Mouse (Mus musculus) kidney, adult 9 months (tissue): ENCODE results near the gene Rinl.

ENCODE experiments used
- DNase-seq: peaks from one replicate; pipeline ENCODE4 v3.0.0; 2022

Rinl gene

DNA sequence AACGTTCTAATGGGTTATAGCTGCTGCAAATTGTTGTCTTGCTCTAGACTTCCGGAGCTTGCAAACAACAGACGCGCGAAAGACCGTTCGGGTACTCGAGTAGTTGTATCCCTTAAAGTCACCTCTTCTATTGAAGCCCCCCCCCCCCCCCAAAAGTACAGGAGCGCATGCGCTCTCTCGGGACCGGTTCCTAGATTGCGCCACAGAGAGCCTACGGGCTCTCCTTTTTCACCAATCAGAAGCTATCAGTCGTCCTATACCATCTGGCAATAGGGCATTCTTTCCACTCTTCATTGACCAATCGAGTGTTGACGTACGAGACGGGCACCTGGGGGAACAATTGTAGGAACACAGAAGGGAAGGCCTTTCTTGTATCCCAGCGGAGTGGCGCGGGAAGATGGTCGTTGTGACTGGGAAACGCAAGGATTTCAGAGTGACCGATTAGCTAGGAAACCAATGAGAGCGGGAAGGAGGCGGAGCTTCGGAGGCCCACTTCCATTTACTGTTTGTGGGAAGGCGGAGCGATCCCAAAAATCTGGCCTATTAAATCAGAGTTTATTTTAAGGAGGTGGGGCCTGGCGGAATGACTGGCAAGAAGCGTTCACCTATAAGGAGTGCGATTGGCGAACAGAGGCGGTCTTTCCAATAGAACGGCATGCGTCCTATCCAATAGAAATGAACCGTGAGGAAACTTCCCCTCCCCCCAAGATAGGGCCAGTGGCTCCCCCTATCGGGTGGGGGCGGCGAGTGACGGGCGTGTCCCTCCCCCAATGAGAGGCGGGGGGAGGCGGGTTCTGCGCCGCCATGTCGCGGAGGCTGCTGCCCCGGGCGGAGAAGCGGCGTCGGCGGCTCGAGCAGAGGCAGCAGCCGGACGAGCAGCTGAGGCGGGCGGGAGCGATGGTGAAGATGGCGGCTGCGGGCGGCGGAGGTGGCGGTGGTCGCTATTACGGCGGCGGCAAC is 21.6 kb downstream of the Rinl start:
- DNase-seq: peak; percentile 100

DNA sequence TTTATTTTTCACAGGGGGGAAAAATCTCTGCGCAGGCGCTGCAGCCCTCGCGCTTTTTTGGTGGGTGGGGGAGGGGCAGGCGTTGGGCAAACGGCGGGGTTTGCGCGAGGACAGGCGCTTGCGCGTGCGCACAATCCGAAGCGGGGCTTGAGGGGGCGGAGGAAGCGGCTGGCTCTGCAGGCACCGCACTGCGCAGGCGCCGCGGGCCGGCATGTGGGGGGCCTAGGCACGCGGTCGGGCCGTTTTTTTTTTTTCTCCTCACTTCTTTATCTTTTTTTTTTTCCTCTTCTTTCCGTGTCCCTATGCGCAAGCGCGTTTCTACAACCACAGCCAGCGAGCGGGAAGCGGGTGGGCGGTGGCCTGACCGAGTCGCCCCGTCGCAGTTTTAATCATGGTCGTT is 22.5 kb downstream of the Rinl start:
- DNase-seq: peak; percentile 90

DNA sequence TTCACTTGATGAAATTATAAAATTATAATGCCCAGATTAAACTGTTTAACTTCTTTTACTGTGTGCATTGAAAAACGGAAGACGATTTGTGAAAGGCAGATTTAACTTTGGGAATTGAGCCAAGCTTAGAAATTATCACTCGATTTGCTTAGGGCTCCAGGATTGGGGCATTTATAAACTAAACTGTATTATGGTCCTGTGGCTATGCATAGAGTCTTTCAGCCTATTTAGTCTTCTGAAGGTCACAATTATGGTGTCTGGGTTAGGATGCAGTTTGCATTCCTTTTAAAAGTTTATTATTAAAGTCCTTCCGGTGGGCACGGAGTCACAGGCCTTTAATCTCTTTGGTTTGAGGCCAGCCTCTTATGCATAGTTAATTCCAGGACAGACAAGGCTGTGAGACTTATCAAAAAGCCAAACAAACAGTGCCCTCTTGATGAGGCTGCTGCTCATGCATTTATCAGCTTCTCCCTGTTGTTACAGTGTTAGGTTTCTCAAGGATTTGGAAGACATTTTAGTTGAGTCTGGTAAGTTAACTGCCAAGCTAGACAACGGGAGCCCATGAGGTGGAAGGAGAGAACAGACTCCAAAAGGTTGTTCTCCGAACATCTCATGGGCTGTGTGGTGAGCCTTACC is 23.0 kb downstream of the Rinl start:
- no peak for DNase-seq

DNA sequence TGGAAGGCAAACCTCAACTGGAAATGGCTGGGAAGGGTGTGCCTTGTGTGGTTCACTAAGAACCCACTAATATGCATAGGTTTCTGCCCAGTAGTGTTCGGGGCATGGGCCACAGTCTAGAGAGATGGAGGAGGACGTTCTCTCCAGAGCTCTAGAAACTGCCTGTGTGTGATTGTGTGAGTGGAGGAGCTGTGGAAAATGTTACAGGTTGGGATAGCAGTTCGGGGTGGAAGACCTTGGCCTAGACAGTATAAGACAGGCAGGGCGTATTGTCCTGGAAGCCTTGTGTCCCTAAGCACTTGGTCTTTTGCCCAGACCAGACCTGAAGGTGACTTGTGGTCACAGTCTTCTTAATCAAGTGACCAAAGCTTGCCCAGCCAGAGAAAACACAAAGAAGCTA is 23.7 kb downstream of the Rinl start:
- no peak for DNase-seq

DNA sequence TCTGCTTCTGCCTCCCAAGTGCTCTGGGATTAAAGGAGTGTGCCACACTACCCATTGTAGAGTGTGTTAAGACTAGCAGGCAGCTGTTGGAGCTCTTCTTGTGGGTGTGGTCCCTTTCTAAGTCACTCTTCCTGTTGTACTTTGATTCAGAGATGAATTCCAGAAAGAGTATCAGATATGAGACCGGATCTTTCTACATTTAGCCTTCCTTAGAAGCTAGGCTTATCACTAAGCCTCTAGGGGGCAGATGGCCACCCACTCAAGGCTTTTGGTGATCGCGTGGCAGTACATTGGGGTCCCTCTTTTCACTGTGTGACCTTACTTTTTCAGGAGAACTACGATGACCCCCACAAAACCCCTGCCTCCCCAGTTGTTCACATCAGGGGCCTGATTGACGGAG is 24.2 kb downstream of the Rinl start:
- no peak for DNase-seq

DNA sequence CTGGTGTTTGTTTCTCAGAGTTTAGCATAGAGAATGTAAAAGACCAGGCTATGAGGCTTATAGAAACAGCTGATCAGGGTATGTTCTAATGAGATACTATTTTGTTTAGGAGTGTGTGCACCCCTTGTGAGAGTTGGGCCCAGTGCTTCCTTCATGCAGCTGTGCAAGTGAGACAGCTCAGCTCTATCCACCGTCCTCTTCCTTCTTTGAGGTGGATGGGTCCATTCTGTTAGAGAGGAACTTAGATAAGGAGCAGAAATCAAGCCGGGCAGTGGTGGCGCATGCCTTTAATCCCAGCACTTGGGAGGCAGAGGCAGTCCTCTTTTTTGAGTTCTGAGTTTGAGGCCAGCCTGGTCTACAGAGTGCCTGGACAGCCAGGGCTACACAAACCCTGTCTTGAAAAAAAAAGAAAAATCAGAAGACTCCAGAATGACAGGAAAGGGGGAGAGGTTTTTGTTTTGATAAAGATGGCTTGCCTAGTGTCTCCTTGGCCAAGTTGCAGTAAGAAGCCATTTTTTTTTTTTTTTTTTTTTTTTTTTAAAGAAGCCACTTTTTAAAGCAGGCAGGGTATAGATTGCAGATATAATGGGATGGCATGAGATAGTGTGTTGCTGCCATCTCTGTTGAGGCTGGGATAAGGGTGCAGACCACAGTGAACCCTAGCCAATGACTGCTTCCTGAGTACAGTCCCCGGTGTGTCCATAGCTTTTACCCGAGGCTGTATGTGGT is 25.7 kb downstream of the Rinl start:
- DNase-seq: no peak

DNA sequence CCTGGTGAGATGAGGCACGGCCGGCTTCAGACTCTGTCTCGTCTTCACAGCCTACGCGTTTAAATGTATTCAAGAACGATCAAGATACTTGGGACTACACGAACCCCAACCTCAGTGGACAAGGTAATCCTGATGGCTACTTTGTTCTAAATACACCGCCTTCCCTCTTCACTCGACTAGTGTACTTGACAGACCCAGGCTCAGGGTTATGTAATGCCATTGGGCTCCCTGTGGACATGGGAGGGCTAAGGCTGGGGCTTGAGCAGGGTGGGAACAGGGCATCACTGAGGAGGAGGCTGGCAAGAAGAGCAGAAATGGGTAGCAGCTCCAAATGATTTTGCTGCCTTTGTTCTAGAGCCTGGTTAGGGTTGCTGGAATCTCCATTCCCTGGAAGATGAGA is 26.5 kb downstream of the Rinl start:
- DNase-seq: no peak

DNA sequence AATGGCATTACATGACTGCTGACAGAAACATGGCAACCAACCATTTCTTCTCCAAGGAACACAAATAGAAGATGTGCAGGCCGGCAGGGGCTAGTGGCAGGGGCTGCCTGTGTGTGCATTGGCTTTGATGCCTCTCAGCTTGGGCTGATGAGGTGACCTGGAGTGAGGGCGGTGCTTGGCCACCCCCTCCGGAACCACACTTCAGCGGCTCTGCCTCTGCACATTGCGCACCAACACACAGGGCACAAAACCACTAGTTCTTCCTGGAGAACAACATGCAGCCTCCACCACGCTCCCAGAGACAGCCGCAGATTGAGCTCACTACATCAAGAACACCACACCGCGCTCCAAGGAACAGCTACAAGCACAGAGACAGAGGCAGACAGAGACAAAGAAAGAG is 27.4 kb downstream of the Rinl start:
- DNase-seq: no peak

DNA sequence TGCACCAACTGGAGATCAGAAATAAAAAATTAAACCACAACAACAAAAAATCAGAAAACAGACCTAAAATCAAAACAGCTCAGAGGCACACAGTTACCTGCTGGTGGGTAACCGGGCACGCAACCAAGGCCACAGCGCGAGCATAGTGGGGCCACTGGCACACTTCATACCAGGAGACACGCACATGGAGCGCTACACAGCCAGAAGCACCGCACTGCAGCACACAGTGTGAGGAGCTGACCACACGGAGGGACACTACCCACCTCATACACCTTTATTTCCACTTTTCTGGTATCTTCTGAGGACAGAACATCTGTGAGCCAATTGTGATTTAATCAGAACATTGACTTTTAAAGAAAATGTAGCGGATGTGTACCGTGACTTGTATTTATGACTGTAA is 28.2 kb downstream of the Rinl start:
- DNase-seq: no peak

DNA sequence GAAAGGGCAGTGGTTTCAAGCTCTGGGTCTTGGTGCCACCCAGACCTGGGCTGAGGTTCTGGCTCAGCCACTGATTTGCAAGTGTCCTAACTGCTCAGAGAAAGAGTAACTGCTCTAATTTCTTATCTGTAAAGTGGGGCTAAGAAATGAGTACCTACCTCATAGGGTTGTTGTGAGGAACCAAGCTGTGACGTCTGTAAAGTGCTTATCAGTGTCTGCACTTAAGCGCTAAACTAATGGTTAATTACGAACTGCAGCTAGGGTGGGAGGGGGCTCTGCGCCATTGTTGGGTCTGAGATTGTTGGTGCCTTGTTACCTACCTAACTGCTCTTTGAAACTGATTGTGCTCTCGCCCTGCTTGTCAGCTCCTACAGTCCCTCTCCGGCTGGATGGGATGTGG is 28.8 kb downstream of the Rinl start:
- DNase-seq: no peak

DNA sequence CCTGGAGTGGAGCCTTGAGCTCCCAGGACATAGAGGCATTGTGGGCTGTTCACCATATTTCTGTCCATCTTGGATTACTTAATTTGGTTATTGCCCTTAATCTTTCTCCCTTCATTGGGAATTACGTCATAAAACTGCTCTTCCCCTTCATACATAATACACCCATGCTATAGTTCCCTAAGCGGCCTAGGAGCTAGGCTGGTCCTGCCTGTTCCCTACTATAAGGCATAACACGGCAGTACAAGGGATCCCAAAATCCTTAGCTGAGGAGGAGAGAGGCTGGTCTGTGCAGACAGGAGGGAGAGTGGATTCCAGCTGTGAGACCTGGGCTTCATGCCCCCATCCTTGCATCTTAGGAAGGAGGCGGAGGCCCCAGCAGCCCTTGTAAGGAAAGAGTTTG is 29.2 kb downstream of the Rinl start:
- no peak for DNase-seq

DNA sequence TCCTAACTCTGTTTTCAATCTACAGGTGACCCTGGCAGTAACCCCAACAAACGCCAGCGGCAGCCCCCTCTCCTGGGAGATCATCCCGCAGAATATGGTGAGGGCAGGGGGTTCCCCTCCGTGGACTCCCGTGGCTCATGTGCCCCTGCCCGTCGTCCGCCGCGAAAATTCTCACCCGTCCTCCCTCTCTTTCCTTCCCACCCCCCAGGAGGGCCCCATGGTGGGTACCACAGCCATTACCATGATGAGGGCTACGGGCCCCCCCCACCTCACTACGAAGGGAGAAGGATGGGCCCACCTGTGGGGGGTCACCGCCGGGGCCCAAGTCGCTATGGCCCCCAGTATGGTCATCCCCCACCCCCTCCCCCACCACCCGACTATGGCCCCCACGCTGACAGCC is 29.7 kb downstream of the Rinl start:
- no peak for DNase-seq

DNA sequence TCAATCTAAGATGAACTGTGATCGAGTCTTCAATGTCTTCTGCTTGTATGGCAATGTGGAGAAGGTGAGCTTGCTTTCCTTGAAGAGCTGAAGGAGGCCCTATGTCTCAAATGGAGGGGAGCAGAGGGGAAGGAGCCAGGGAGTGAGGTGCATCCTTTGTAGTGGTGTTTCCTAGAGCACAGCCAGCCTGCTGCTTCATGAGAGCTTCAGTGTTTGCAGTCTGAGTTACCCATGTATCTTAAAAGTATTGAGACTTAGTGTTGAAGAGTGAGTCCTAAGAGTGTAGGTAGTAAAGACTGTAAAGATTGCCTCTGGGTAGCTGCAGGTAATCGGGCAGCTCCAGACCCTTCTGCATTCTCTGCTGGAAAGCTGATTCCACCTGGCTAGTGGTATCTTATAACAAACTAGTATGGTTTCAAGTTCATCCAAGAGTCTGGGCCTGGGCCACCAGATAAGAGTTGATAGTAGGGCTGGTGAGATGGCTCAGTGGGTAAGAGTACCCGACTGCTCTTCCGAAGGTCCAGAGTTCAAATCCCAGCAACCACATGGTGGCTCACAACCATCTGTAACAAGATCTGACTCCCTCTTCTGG is 30.2 kb downstream of the Rinl start:
- DNase-seq: no peak

DNA sequence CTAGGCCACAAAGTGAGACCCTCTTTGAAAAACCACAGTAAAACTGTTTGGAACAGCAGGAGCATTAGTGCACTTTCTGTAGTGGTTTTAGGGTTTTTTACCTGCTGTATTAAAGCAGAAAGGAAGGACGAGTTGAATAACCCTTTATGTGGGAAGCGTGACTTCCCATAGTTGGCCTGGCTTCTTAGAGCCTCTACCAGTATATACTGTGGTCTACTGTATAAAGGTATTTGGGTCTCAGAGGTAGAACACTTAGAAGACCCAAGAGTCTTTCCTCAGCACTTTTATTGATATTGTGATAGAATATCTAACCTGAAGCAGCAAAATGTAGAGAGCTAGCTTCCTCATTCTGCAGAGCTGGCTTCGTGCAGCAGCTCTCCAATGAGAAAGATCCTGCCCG is 30.8 kb downstream of the Rinl start:
- no peak for DNase-seq

DNA sequence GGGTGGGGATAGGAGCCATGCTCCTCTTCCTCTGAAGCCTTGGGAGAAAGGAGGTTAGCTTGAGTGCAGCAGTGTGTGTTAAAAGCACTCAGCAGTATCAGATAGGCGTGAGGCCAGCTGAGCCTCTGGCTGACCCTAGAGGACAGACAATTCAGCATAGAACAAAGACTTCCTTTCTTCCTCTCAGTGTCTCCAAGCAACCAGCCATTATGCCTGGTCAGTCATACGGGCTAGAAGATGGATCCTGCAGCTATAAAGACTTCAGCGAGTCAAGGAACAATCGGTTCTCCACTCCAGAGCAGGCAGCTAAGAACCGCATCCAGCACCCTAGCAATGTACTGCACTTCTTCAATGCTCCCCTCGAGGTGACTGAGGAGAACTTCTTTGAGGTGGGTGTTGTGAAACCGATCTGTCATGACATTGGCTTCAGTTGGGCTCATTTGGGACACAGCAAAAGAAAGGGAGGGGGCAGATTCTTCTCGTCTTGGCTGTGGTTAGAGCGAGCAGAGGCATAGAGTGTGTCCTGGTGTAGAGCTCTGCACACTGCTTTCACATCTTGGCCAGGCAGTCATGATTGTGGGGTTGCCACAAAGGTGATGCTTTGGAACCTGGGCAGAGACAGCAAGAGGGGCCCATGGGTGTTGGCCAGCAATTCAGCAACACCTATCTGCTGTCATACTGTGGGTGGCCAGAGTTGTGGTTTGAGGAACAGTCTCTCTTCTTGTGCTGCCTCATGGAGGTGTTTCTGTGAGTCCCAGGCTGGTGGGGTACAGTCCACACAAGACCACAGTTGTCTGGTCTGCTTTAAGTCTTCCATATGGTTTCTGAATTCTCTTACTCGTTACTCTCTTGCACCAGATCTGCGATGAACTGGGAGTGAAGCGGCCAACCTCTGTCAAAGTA is 31.8 kb downstream of the Rinl start:
- DNase-seq: peak; percentile 70

DNA sequence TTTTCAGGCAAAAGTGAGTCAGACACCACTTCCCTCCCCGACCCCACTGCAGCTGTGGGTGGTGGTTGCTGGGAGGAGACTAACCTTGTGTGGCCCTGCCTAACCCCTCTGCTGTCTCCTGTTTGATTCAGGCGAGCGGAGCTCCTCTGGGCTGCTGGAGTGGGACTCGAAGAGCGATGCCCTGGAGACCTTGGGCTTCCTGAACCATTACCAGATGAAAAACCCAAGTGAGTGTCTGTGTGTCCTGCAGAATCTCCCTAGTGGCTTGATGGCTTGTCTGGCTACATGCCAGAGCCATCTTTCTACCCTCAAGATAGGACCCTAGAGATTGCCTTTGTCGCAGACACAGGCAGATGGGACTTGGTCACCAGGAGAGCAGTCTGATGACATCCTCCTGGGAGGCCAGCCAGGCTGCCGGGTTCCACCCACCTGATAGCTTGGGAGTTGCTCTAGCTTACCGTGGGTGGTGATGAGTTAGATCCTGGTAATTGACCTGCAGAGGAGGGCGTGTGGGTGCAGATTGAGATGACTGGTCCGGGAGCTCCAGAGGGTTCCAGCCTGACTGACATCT is 32.6 kb downstream of the Rinl start:
- DNase-seq: no peak

DNA sequence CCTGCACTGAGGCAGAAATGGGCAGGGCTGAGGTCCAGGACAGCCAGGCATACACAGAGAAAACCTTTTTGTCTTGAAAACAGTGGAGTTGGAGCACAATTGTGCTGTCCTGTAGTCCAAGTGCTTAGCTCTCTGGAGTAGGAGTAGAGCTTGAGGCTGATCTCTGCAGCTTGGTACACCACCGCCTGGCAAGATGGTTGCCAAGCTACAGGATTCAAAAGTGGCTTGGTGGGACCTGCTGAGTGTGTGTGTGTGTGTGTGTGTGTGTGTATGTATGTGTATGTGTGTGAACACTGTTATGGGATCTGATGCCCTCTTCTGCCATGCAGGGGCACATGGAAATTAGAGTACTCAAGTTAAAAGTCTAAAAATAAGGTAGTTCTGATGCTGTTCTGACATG is 33.8 kb downstream of the Rinl start:
- no peak for DNase-seq

DNA sequence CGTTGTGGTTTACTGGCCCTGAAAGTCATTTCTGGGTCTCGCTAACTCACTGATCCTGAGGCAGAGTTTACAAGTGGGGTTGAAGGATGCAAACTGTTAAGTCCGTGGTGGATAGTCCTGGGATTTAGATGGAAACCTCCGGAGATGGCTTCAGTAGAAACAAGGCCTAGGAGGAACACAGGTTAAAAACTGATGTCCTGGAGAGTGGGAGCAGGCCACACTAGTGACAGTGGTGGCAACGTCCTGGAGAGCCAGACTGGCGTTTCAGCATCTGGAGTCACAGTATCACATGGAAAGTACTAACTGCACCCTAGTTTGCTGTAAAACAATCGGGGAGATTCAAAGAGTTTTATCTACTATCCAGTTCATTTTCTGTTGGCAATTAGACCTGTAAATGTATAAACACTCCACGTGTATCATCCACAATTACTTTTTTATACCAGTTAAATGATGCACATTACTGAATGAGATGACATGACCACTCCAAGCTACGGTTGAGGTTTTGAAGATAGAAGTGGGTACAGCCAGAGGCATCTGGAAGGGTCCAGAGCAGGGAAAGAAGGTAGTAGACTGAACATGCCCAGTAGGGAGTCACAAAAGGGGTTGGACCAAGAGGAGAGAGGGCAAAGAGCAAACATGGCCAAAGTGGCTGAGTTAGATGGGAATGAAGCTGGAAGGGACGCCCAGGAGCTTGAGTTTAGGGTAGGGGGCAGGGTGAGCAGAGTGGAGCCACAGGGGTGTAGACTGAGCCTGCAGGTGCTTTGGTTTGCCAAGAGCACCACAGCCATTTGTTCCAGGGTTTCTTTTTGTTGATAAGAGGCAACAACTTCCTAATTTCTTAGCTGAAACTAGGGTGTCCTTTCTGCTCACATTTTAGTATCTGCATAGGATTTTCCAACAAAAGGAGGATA is 34.5 kb downstream of the Rinl start:
- peak; percentile 64 for DNase-seq

DNA sequence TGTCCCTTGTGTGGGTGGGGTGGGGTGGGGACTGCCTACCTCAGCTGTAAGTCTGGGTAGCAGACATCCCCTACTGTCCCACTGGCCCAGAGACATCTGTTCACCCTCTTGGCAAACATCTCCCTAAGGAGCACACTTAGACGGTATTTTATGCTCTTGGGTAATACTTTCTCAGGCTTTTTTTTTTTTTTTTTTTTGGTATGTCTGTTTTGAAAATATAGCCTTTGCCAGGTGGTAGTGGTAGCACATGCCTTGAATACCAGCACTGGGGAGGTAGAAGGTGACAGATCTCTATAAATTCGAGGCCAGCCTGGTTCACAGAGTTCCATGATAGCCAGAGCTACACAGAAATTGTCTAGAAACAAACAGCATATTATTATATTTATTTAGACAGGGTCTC is 35.2 kb downstream of the Rinl start:
- DNase-seq: no peak

DNA sequence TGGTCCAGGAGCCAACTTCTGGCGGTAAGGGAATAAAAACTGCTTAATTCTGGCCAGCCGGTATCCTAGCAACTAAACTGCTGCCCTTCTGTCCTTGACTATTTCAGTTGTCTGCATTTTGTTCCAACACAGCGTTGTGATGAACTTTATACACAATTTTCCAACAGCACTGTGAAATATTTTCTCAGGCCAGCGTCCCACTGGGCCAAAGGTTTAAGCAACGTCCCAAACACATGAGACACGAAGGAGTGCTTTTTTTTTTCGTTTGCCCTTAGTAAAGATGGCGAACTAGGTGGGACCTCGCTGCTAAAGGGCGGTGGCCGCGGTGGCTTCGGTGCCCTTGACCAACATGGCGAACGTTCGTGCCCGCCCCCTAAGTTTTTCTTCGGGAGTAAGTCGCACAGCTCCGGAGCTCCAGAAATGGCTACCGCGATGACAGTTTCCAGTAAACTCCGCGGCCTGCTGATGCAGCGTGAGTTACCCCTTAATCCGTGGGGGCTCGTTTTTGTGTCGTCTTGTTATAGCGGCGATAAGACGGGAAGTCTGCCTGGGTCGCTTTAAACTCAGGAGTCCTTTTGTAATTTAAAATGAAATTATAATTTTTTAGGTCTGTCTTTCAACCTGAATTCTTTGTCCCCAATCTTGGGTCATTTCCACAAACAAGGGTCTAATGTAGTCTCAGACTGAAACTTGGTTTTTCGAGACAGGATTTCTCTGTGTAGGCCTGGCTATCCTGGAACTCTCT is 36.3 kb downstream of the Rinl start, which contains the start of gene Ech1:
TSS of gene Ech1 (plus strand) at position 277 of the 745 bp plus-strand sequence.
- peak; percentile 98 for DNase-seq
